In the genomic region with DNA sequence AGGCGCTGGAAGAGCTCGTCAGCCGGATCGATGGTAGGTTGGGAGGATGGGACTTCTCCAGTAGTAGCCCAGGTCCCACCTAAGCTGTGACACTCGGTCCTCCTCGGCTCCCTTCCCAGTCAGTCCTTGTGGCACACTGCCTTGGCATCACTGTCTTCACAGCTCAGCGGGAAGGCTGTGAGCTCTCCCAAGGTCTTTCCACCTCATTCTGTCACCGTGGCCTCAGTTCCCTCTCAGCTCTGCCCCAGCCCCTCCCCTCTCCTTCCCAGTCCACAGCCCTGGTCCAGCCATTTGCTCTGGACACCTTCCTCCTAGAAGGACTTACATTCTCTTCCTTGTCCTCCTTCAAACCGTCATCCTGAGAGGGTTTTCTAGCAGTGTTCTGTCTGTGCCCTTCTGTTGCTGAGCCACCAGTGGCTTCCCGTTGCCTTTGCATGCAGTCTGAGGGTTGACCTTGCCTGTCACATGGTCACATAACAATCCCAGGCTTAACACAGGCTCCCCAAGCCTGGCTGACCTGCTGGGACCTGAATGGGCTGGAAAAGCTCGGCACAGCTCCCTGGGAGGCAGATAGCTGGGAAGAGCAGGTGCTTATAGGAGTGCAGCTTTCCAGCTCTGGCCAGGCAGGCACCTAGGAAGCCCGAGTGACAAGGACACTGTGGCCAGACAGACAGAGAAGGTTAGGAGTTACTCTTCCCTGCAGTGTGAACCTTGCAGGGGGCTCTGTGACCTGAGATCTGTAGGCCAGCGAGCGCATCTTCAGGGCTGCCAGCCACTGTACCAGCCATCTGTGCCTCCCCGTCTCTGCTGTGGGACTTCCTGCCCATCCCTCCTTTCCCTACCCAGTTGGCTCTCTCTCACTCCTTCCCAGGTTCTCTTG, we compare ENCODE assay signal across 13 mouse cellular contexts. TPM values are rescaled to one million over a fixed set of nuclear protein-coding genes. Genes with fewer than 3 reads are reported as not detected.
DNase-seq lines count a peak whose midpoint lies in the region; ATAC-seq lines count a peak whose summit lies in the region.
"Had no signal": no experiment of that assay in that cellular context is flagged by ENCODE, and none has a peak within 500 bp of the region (broad histone marks: within the 10 kb centered on the region; RNA-seq: fewer than 3 reads in every experiment).

No protein-coding gene starts in this region.

- 79% methylated on average over 15 of the region's 15 CpGs for WGBS in midbrain, embryonic 11.5 days
- 74% methylated on average over 15 of the region's 15 CpGs for WGBS in midbrain, embryonic 14.5 days
- 80% methylated on average over 15 of the region's 15 CpGs for WGBS in intestine, embryonic 16.5 days

- peaks cover 6% of the 10 kb centered on the region; the same call in 1 of the 2 replicates for H3K4me1 ChIP-seq in midbrain, embryonic 11.5 days (ENCODE audit: control insufficient read depth, insufficient read depth, low read length)
- H3K4me1 ChIP-seq in midbrain, embryonic 14.5 days (ENCODE audit: control insufficient read depth, insufficient read depth, low read length), result no peaks in the 10 kb centered on the region
- H3K4me1 ChIP-seq in intestine, embryonic 16.5 days (ENCODE audit: control insufficient read depth, insufficient read depth, low read length), result peaks cover 5% of the 10 kb centered on the region
- H3K4me1 ChIP-seq: limb, embryonic 13.5 days had no signal

- H3K9ac ChIP-seq in midbrain, embryonic 11.5 days (ENCODE audit: low read length), result no peak overlapping the region; the same call in 1 of the 2 replicates
- no peak overlapping the region for H3K9ac ChIP-seq in midbrain, embryonic 14.5 days (replicated peaks; ENCODE audit: low read length)
- H3K9ac ChIP-seq in intestine, embryonic 16.5 days (ENCODE audit: low read depth, low read length), result no peak overlapping the region
- H3K9ac ChIP-seq: limb, embryonic 13.5 days had no signal

- no peak for ATAC-seq in midbrain, embryonic 11.5 days (ENCODE audit: low FRiP score)
- no peak for ATAC-seq in midbrain, embryonic 14.5 days (ENCODE audit: low FRiP score, low TSS enrichment)
- no peak for ATAC-seq in intestine, embryonic 16.5 days

- H3K27ac ChIP-seq in midbrain, embryonic 11.5 days (ENCODE audit: low read depth, low read length), result no peak overlapping the region
- H3K27ac ChIP-seq in midbrain, embryonic 14.5 days (replicated peaks; ENCODE audit: low read depth, low read length), result no peak overlapping the region
- H3K27ac ChIP-seq in intestine, embryonic 16.5 days (ENCODE audit: low read length), result no peak overlapping the region
- H3K27ac ChIP-seq: limb, embryonic 13.5 days had no signal

- peaks cover 7% of the 10 kb centered on the region for H3K36me3 ChIP-seq in midbrain, embryonic 11.5 days (ENCODE audit: control insufficient read depth, insufficient read depth, low read length)
- H3K36me3 ChIP-seq in midbrain, embryonic 14.5 days (ENCODE audit: control insufficient read depth, insufficient read depth, low read length), result peaks cover 44% of the 10 kb centered on the region
- H3K36me3 ChIP-seq in intestine, embryonic 16.5 days (ENCODE audit: control insufficient read depth, insufficient read depth, low read length), result peaks cover 8% of the 10 kb centered on the region; the same call in 1 of the 2 replicates

- H3K9me3 ChIP-seq in midbrain, embryonic 11.5 days (ENCODE audit: control insufficient read depth, low read length), result no peaks in the 10 kb centered on the region
- no peaks in the 10 kb centered on the region for H3K9me3 ChIP-seq in midbrain, embryonic 14.5 days (ENCODE audit: control insufficient read depth, low read length)
- no peaks in the 10 kb centered on the region for H3K9me3 ChIP-seq in intestine, embryonic 16.5 days (ENCODE audit: control insufficient read depth, low read length)
- H3K9me3 ChIP-seq: limb, embryonic 13.5 days had no signal

- no peak overlapping the region for H3K4me2 ChIP-seq in midbrain, embryonic 11.5 days
- no peak overlapping the region for H3K4me2 ChIP-seq in midbrain, embryonic 14.5 days (ENCODE audit: low read length)
- no peak overlapping the region for H3K4me2 ChIP-seq in intestine, embryonic 16.5 days (ENCODE audit: low read depth, low read length)
- H3K4me2 ChIP-seq: limb, embryonic 13.5 days had no signal

- H3K4me3 ChIP-seq in midbrain, embryonic 11.5 days (ENCODE audit: low read depth, low read length), result no peak overlapping the region
- no peak overlapping the region for H3K4me3 ChIP-seq in midbrain, embryonic 14.5 days (replicated peaks; ENCODE audit: low read depth, low read length)
- no peak overlapping the region for H3K4me3 ChIP-seq in intestine, embryonic 16.5 days (ENCODE audit: low read length)
- H3K4me3 ChIP-seq: limb, embryonic 13.5 days had no signal

- no peaks in the 10 kb centered on the region for H3K27me3 ChIP-seq in midbrain, embryonic 11.5 days (ENCODE audit: control insufficient read depth, insufficient read depth, low read length)
- no peaks in the 10 kb centered on the region for H3K27me3 ChIP-seq in midbrain, embryonic 14.5 days (ENCODE audit: control insufficient read depth, insufficient read depth, low read length)
- H3K27me3 ChIP-seq in intestine, embryonic 16.5 days (replicated peaks; ENCODE audit: control insufficient read depth, insufficient read depth, low read length), result no peaks in the 10 kb centered on the region
- H3K27me3 ChIP-seq: limb, embryonic 13.5 days had no signal

- intact Hi-C loops in heart, postnatal 25 days (cut with DNase I), result no loop called here
- intact Hi-C loops in heart, postnatal 10 days (cut with DNase I), result no loop called here

- peak; percentile 8 to 20 for DNase-seq in heart, adult 18-20 months
- DNase-seq in heart, postnatal 25 days (ENCODE audit: low spot score), result no peak
- peak; percentile 76 for DNase-seq in midbrain, embryonic 11.5 days (ENCODE audit: low spot score, missing footprints)
- no peak for DNase-seq in midbrain, embryonic 14.5 days
- peak; percentile 63 for DNase-seq in cerebellum, adult 11 months
- peak; percentile 23 to 42 for DNase-seq in heart, postnatal 10 days
- no peak for DNase-seq in thymus, postnatal 0 days (ENCODE audit: low spot score)
- DNase-seq: gastrocnemius, postnatal 10 days; thymus, adult 18-20 months had no signal

RNA-seq across cellular contexts. Expression of a gene that starts 18.5 kb away (rescaled TPM):
- 10 to 100 TPM; 18.6 to 21.9 TPM for total RNA-seq in heart, adult 18-20 months (2021)
- total RNA-seq in heart, postnatal 25 days (2021), result 10 to 100 TPM; 20.0 to 21.2 TPM
- polyA plus RNA-seq in midbrain, embryonic 11.5 days (2014; fragmentation: Nextera tagmentation; extraction: Ambion mirVana), result 106 and 111 TPM in 2 replicates
- polyA plus RNA-seq in midbrain, embryonic 14.5 days (2014; fragmentation: Nextera tagmentation; extraction: Ambion mirVana), result 80.5 and 86.8 TPM in 2 replicates
- total RNA-seq in heart, postnatal 10 days (2021), result 10 to 100 TPM; 25.2 to 26.1 TPM
- polyA plus RNA-seq in thymus, postnatal 0 days (2015; fragmentation: Nextera tagmentation; extraction: Ambion mirVana), result 57.4 and 61.8 TPM in 2 replicates
- polyA plus RNA-seq in intestine, embryonic 16.5 days (2015; fragmentation: Nextera tagmentation; extraction: Ambion mirVana), result 51.0 and 55.9 TPM in 2 replicates

RNA-seq across cellular contexts. Expression of a gene that starts 18.5 kb away (rescaled TPM):
- under 1 TPM; 0.35 to 0.87 TPM for total RNA-seq in heart, adult 18-20 months (2021)
- total RNA-seq in heart, postnatal 25 days (2021), result 1 to 10 TPM in 1 of 2 experiments, under 1 TPM in 1; 0.68 to 1.2 TPM
- 2.2 and 2.7 TPM in 2 replicates for polyA plus RNA-seq in midbrain, embryonic 11.5 days (2014; fragmentation: Nextera tagmentation; extraction: Ambion mirVana)
- polyA plus RNA-seq in midbrain, embryonic 14.5 days (2014; fragmentation: Nextera tagmentation; extraction: Ambion mirVana), result 2.0 and 2.9 TPM in 2 replicates
- total RNA-seq in heart, postnatal 10 days (2021), result 1 to 10 TPM; 1.4 to 2.0 TPM
- 2.0 and 3.0 TPM in 2 replicates for polyA plus RNA-seq in thymus, postnatal 0 days (2015; fragmentation: Nextera tagmentation; extraction: Ambion mirVana)
- 1.3 and 2.0 TPM in 2 replicates for polyA plus RNA-seq in intestine, embryonic 16.5 days (2015; fragmentation: Nextera tagmentation; extraction: Ambion mirVana)

RNA-seq across cellular contexts. Expression of a gene that starts 43.9 kb away (rescaled TPM):
- not detected for total RNA-seq in heart, adult 18-20 months (2021)
- not detected for total RNA-seq in heart, postnatal 25 days (2021)
- polyA plus RNA-seq in midbrain, embryonic 11.5 days (2014; fragmentation: Nextera tagmentation; extraction: Ambion mirVana), result 0.14 and 0.51 TPM in 2 replicates
- polyA plus RNA-seq in midbrain, embryonic 14.5 days (2014; fragmentation: Nextera tagmentation; extraction: Ambion mirVana), result 0.43 and 0.49 TPM in 2 replicates
- not detected for total RNA-seq in heart, postnatal 10 days (2021)
- polyA plus RNA-seq in thymus, postnatal 0 days (2015; fragmentation: Nextera tagmentation; extraction: Ambion mirVana), result 0.62 and 1.2 TPM in 2 replicates
- polyA plus RNA-seq in intestine, embryonic 16.5 days (2015; fragmentation: Nextera tagmentation; extraction: Ambion mirVana), result 0.33 and 0.87 TPM in 2 replicates
- total RNA-seq: gastrocnemius, postnatal 10 days had no signal

RNA-seq across cellular contexts. Expression of a gene that starts 46.5 kb away (rescaled TPM):
- total RNA-seq in heart, adult 18-20 months (2021), result 10 to 100 TPM; 12.5 to 13.3 TPM
- 10 to 100 TPM; 12.7 to 13.3 TPM for total RNA-seq in heart, postnatal 25 days (2021)
- 16.8 and 18.8 TPM in 2 replicates for polyA plus RNA-seq in midbrain, embryonic 11.5 days (2014; fragmentation: Nextera tagmentation; extraction: Ambion mirVana)
- 25.8 and 27.7 TPM in 2 replicates for polyA plus RNA-seq in midbrain, embryonic 14.5 days (2014; fragmentation: Nextera tagmentation; extraction: Ambion mirVana)
- 10 to 100 TPM; 15.4 to 16.2 TPM for total RNA-seq in heart, postnatal 10 days (2021)
- 10.7 and 13.8 TPM in 2 replicates for polyA plus RNA-seq in thymus, postnatal 0 days (2015; fragmentation: Nextera tagmentation; extraction: Ambion mirVana)
- polyA plus RNA-seq in intestine, embryonic 16.5 days (2015; fragmentation: Nextera tagmentation; extraction: Ambion mirVana), result 12.4 and 12.6 TPM in 2 replicates

RNA-seq across cellular contexts. Expression of a gene that starts 46.7 kb away (rescaled TPM):
- not detected for total RNA-seq in heart, adult 18-20 months (2021)
- total RNA-seq in heart, postnatal 25 days (2021), result not detected
- polyA plus RNA-seq in midbrain, embryonic 11.5 days (2014; fragmentation: Nextera tagmentation; extraction: Ambion mirVana), result not detected in 2 replicates
- not detected in 2 replicates for polyA plus RNA-seq in midbrain, embryonic 14.5 days (2014; fragmentation: Nextera tagmentation; extraction: Ambion mirVana)
- total RNA-seq in heart, postnatal 10 days (2021), result not detected
- not detected in 2 replicates for polyA plus RNA-seq in thymus, postnatal 0 days (2015; fragmentation: Nextera tagmentation; extraction: Ambion mirVana)
- polyA plus RNA-seq in intestine, embryonic 16.5 days (2015; fragmentation: Nextera tagmentation; extraction: Ambion mirVana), result not detected in 2 replicates
- total RNA-seq: gastrocnemius, postnatal 10 days had no signal
- polyA plus RNA-seq: intestine, embryonic 14.5 days; limb, embryonic 13.5 days; lung, embryonic 16.5 days had no signal

Comparison
In these comparisons a context has a peak if more than half of its experiments do, and no peak if none do; other contexts are left out.
1. DNase-seq: peak in heart, adult 18-20 months (2 of 2), midbrain, embryonic 11.5 days (single experiment), cerebellum, adult 11 months (single experiment) and heart, postnatal 10 days (2 of 2); none in heart, postnatal 25 days (single experiment), midbrain, embryonic 14.5 days (single experiment) and thymus, postnatal 0 days (single experiment).